Mouse (Mus musculus) c-Kit-positive CD71-negative TER-119-negative erythroid progenitor cells, embryonic 14.5 days (primary cell): ENCODE measurements around the gene Fancf.

Experiments used
- DNase-seq: peaks from one replicate; pipeline ENCODE4 v3.0.0-alpha.2; 2013; ENCODE audit warnings: low read depth

Fancf gene

DNA sequence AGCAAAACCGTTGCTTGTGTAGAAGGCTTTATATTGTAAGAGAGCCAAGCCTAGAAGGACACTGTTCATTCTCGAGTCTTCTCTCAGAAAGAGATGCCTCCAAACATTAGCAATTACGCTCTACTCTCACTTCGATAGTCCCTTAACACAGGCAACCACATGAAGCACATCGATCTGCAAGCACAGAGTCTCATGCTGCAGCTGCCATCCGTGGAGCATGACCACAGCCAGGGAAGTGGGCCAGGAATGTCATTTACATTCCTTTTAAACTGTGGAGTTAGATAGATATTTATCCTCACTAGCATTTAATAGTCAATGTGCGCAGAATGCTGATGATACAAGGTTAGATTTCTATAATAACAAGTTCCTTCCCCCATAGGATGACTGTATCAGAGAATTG is 21.6 kb downstream of the Fancf start:
- no peak for DNase-seq

DNA sequence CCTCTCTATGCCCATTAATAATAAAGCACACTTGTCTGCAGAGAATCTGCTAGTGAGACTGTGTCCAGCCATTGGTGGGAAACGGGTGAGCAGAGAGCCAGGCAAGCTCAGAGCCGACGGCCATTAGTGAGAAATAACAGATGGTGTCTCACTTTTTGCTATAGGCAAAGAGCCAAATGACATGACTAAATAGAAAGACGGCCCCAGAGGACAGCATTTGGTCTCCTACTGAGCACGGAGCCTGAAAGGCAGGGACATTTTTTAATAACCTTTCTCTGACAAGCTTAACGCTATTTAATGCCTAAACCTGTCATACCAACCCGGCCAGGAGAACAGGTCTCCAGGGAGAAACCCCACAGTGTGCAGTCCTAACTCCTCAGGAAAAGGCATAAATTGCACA is 30.1 kb downstream of the Fancf start:
- DNase-seq, result no peak

DNA sequence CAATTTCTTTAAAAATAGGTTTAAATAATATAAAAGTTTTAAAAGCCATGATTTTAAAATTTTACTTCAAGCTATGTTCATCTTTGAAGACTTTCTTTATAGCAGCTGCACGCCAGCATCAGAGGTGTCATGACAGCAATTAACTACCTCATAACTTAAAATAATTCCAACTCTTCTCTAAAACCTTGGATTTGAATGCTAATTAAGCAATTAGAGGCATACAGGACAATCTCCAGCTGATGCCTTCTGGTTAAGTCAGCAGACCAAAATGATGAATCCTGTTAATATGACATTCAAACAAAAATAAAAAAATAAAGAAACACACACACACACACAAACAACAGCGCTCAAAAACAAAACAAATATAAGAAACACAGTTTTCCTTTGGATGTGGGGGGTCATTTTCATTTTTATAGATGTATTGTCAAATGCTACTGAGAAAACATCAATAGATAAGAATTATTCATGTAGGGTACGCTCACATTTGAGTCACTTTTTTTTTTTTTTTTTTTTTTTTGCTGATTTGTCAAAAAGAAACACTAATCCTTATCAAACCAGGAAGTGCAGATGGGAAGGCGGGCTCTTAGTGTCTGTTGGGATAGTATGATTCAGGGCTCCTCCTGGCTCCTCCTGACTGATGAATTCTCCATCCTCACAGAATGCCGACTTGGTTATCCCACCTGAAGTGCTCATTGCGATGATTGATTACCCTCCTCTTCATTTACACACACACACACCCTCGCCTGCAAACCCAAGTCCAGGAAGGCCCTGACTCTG is 38.3 kb downstream of the Fancf start:
- DNase-seq, result no peak

DNA sequence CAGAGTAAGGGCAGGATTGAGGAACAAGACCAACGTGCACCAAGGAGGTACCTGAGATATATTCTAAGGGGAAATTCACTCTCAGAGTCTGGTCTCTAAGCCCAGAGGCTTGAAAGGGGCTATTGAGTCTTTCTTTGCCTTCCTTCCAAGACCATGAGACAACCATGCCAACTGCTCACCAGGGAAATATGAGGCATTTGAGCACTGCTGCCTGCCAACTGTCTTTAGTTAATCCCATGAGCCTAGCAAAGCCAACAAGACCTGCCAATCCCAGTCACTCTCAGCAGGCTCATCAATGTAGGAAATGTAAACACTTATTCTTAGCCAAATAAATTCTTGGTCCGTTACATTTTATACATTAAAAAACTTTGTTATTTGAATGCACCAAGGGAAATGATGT is 40.6 kb downstream of the Fancf start:
- no peak for DNase-seq

DNA sequence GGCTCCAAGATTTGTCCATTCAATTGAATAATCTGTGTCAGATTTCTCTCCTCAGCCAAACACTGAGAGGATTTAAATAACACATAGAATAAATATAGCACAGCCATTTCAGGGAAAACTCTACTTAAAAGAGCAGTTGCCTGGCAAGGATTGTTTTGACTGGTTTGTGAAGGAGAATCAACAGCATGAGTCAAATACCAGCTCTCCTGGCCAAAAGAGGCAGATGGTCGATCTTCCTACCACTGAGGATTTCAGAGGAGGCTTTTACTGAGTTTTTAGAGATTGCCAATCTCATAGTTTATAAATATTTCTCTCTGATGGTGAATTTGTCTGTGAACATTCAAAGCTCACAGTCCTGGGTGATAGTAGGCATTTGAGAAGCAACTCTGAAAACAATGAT is 42.2 kb downstream of the Fancf start:
- DNase-seq, result no peak

DNA sequence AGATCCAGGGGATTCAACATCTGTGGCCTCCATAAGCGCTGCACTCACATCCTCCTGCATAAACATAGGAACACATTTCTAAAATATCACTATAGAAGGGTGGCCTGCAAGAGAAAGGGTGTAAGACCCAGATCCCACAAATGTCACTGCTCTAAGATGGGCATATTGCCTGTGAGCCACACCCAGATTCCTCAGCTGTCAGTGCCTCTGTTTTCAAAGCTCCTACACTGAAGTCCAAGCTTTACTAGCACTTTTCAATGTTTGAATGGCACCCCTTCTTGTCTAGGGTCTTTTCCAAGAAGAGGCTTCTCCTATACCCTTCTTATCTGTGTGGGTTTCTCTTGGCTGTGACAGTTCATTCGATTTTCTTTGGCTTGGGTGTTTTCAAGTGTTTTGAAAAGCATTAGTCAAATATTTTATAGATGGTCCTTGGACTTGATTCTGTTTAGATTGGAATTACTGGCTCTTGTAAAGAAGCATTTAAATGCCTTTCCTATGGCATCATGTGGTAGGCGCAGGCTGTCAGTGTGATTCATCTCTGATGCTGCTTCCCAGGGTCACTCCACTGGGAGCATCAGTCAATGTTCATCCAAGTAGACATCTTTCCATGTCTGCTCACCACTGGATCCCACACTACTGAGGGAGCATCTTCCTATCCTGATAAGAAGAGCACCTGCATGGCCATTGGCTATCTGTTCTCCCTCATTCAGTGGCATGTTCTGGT is 43.7 kb downstream of the Fancf start:
- no peak for DNase-seq

DNA sequence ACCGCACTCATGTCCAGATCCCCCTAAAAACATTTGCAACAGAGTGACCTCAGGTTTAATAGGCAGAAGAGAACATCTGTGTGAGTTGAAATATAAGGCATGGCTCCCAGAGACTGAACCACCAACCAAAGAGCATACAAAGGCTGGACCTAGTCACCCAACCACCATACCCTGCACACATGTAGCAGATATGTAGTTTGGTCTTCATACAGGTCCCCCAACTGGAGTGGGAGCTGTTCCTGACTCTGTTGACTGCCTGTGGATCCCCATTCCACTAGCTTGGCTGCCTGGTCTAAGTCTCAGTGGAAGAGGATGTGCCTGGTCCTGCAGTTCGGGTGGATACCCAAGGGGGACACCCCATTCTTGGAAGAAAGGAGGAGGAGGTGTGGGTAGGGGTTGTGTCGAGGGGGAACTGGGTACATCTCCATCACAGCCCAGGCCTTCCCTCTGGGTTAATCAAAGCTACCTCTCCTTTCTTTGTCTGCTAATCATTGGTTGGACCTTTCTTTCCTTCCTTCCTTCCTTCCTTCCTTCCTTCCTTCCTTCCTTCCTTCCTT is 45.7 kb downstream of the Fancf start:
- DNase-seq, result no peak

DNA sequence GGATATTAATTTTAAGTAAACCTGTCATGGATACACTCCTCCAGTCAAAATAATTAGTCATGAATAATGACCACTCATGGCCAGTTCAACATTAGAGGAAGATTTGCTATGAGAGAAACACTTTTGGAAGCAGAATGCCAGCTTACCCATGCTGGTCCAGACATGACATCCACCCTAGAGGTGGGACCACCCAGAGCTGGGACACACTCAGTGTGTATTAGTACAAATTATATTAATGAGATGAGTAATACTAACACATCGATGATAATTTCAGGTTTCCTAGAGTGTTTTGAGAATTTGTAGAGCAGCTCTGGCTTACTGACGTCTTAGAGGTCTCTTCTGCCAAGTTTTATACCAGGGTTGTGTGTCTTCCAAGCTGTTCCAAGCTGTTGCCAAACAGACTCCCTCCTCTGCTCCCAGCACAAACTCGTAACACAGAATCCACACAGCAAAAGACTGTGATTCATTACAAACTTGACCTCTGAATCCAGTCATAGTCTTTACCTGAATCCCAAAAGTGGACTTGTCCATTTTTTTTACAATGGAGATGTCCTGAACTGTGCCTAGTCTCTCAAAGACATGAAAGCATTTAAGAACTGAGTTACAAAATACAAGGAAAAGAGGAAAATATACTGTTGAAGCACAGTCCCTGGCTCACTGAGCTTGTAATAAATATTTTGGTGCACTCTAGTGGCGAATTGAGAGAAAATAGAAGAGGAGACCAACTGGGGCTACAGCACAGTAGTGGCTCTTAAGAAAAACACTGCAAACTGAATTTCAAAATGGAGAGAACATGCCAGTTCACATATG is 46.4 kb downstream of the Fancf start:
- no peak for DNase-seq
